Mouse (Mus musculus) CD8-positive naive resting alpha-beta T cell, adult 57 days (primary cell): ENCODE data around the gene Cyp2a22. TPM values are rescaled to one million over a fixed set of nuclear protein-coding genes. Genes with fewer than 3 reads are reported as not detected.

Experiments used
- total RNA-seq: library from RNA; stranded (reverse); gene quantifications from one replicate; pipeline ENCODE4 v1.2.4, GENCODE M21; 2023

Cyp2a22 gene
- total RNA-seq, result not detected

DNA sequence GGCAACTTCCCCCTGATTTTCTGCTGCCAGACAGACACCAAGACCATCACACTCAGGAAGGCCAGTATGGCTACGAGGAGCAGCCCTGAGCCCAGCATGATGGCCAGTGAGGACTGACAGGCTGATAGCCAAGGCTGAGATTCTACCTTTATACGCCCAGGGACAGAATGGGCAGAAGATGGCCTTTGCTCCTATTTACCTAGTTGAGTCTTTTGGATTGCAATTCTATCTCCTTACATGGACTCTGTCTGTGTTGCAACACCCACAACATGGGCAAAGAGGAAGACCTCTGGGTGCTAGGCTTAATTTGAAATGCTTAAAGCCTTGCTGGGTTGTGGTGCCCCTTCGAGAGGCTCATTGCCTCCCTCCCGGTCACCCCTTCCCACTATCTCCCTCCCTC, at the start of gene Cyp2a22:
Gene Cyp2a22, minus strand, starts transcription at position 123 of the 400 bp plus-strand sequence.

Other genes with a start within 250 kb of the Cyp2a22 start
- gene Cyp2b19, start 182.2 kb downstream of the Cyp2a22 start, total RNA-seq, result not detected
- not detected for gene Cyp2g1, start 130.5 kb downstream of the Cyp2a22 start, total RNA-seq
- not detected for gene Cyp2a5, start 104.1 kb downstream of the Cyp2a22 start, total RNA-seq
- not detected for gene Cyp2a12, start 89.7 kb upstream of the Cyp2a22 start, total RNA-seq
- not detected for gene Cyp2f2, start 180.5 kb upstream of the Cyp2a22 start, total RNA-seq
- gene Cyp2t4, start 214.3 kb upstream of the Cyp2a22 start, total RNA-seq, result not detected
- gene Egln2, start 227.4 kb upstream of the Cyp2a22 start, total RNA-seq, result 71.8 TPM
- 85.3 TPM for gene Rab4b, start 239.5 kb upstream of the Cyp2a22 start, total RNA-seq
- not detected for gene Gm21983, start 241.7 kb upstream of the Cyp2a22 start, total RNA-seq
- 1.1 TPM for gene Mia, start 241.8 kb upstream of the Cyp2a22 start, total RNA-seq